Mouse (Mus musculus): Measurements from ENCODE around the gene Pm20d2.

The Pm20d2 gene

DNA sequence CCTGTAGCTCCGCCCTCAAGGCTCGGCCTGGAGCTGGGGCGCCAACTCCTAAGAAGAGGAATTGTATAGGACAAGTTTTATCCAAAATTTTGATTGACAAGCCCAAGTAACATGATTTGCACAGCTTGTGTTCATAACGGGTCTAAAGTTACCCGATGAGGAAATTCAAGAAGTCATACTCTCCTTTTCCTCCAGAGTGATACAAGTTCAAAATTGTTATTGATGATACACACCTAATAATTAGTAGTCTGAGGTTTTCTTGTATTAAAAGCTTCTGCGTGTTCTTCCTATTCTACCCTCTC lies at the start of gene Pm20d2:
Gene Pm20d2, minus strand, starts transcription at position 3 of the 302 bp plus-strand sequence.
- TF ChIP-seq GATA4 (IDR thresholded peaks at IDR 0.05; ENCODE audit: insufficient replicate concordance, low read length), result no peak

DNA sequence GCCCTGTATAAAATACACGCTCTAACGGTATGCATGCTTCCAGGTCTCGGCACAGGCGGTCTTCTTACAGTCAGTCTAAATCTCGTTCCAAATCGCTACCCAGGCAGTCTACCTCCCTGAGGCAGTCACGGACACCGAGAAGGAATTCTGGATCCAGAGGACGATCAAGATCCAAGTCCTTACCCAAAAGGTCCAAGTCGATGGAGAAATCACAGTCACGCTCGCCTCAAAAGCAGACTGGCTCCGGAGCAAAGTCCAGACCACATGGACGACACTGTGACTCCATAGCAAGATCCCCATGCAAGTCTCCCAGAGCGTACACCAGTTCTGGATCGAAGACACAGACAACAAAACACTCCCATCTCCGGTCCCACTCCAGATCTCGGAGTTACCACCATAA lies 41.3 kb upstream of the Pm20d2 start:
- no peak for TF ChIP-seq GATA4 (IDR thresholded peaks at IDR 0.05; ENCODE audit: insufficient replicate concordance, low read length)

DNA sequence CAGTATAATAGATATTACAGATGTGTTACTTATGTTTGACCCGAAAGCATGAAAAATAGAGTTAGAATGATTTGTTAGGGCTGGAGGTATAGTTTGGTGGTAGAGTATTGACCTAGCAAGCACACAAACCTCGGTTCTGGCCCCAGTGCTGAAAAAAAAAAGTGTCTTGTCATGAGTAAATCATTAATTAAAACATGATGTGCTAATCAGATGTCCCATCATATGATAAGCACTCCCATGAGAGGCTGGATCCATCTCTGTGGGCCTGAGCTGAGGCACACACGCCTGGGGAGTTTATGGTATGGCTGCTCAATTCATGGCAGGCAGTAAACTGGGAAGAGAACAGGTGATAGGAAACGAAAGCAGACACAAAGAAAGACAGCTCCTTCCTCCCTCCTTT lies 40.1 kb upstream of the Pm20d2 start:
- TF ChIP-seq GATA4 (IDR thresholded peaks at IDR 0.05; ENCODE audit: insufficient replicate concordance, low read length), result no peak

DNA sequence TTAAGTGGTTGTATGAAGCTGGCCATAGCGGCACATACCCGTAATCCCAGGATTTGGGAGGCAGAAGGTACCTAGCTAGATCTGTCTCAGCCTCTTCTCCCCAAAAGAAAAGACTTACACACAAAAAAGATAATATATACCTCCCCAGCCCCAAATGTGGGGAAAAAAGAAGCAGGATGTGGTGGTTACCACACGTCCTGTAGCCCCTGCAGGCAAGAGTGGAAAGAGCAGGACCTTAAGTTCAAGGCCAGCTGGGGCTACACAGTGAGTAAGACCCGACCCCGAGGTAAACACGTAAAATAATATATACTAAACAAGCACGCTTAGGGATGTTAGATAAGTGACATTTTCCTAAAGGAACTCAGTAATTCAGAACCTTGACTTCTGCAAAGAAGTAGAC lies 37.6 kb upstream of the Pm20d2 start:
- no peak for TF ChIP-seq GATA4 (IDR thresholded peaks at IDR 0.05; ENCODE audit: insufficient replicate concordance, low read length)

DNA sequence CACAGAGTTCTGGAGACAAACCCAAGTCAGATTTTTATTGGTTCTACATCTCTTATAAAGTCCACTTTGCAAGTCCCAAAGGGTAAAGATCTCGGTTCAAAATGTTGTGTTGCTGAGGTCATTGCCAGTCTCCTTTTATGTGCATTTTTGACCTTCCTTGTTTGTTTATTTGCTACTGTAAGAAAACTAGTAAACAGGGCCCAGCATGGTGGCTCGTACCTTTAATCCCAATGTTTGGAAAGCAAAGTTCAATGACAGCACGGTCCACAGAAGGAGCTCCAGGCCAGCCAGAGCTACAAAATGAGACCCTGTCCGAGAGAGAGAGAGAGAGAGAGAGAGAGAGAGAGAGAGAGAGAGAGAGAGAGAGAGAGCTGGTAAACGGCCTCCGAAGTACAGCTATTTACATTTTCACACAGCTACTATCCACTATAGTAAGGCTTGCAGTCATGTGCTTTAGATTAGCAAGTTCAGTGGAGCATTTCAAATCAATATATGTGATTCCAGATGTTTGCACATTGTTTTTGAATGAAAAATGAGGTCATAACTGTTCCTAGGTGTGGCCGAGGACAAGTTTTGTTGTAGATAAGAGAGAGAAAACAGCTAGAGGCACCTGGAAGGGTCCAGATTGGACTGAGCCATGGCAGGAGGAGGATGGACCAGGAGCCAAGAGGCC lies 34.6 kb upstream of the Pm20d2 start:
- no peak for TF ChIP-seq GATA4 (IDR thresholded peaks at IDR 0.05; ENCODE audit: insufficient replicate concordance, low read length)

DNA sequence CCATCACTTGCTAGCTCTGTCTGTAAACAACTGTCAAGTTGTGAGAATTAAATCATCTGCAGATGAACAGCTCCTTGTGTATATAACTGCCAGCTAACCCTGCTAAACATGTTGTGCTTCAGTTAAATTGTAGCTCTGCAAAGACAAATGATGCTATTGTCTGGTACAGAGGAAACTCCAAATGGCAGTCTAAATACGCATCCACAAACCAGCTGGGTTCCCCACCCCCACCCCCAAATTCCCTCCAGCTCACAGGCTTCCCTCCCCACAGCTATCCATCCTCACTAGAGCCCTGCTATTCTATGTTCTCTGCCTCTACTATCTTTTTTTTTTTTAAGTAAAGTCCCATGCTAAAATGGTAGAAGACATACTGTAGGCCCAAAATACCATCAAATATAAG lies 32.3 kb upstream of the Pm20d2 start:
- TF ChIP-seq GATA4 (IDR thresholded peaks at IDR 0.05; ENCODE audit: insufficient replicate concordance, low read length), result no peak

DNA sequence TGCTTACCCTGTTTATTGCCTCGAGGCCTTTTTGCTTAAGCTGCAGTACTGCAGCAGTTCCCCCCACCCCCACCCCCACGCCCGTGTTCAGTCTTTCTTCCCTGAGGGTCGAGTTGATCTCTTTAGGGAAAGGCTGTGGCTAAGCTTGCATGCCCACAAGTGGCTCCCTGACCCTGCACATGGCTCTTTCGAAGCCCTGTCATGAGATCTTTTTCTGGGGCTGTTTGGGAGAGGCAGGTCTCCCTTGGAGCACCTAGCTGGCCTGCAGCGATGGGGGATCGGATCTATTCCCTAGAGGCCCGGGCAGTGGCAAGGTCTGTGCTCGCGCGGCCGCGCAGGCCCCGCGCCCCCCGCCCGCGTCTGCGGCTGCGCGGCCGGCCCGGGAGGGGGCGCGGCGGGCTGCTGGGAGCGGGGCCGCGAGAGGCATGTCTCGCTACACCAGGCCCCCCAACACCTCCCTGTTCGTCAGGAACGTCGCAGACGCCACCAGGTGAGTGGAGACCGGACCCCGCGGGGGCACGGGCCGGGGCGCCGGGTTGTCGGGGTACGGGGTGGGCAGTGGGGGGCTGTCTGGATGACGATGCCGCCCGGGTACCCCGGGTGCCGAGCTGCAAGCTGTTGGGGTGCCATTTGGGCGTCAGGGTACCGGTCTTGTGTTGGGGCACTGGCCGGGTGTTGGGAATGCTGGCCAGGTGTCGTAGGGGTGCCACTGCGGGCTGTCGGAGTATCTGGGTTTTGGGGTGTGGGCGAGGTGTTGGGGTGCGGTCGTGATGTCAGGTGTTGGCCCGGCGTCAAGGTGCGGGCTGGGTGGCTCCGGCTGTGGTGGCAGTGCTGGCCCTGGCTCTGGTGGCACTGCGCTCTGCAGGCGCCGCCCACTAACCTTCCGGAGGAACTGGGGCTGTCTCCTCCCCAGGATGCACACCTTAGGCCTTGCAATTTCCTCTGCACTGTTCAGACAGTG lies 19.6 kb upstream of the Pm20d2 start, which contains the start of gene Srsf12:
Gene Srsf12, plus strand, starts transcription at position 111 of the 961 bp plus-strand sequence.
- TF ChIP-seq GATA4 (IDR thresholded peaks at IDR 0.05; ENCODE audit: insufficient replicate concordance, low read length), result no peak

DNA sequence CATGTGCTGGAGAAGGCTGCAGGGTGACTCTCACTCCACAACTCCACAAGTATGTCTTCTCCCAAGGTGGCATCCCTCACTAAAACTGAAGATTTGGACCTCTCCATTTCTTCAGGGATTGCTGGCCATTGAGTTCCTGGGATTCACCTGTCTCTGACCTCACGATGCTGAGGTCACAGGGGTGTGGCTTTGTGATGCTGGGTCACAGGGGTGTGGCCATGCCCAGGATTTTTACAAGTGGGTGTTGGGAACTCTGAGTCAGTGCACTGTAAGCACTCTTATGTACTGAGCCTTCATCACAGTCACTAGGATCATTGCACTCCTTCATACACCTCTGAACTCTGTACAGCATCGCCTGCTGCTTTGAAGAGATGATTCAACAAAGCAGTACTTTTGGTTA lies 18.0 kb upstream of the Pm20d2 start:
- no peak for TF ChIP-seq GATA4 (IDR thresholded peaks at IDR 0.05; ENCODE audit: insufficient replicate concordance, low read length)

DNA sequence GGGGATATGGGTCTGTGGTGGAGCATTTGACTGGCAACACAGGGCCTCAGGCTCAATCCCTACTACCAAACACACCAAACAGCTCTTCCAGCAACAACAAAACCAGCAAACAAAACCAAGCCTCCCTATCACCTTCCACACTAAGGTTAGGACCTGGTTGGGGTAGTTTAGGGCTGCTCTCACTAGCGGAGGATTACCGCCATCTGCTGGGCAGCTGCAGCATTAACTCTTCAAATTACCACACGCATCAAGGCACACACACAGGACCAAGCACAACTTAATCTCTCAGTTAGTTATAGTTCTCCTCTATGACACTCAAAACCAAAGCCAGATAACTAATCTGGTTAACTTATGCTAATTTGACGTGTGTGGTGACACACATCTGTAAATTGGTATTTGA lies 15.1 kb upstream of the Pm20d2 start:
- TF ChIP-seq GATA4 (IDR thresholded peaks at IDR 0.05; ENCODE audit: insufficient replicate concordance, low read length), result no peak

DNA sequence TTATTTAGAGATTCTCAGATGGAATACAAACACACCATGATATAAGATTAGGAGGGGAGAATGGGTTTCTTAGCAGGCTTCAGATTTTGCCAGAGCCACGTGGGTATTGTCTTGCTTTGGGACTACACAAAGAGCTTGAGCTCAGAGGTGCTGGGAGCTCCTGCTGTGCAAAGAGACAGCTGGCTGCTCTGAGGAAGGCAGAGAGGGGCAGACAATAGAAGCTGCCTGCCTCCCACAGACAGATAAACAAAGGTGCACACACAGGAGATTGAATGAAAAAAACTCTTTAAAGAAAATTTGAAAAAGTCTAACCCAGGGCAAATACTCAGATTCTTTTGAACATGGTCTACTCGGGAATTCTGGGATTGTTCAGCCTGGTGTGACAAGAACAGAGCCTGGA lies 8.6 kb upstream of the Pm20d2 start:
- TF ChIP-seq GATA4 (IDR thresholded peaks at IDR 0.05; ENCODE audit: insufficient replicate concordance, low read length), result no peak

DNA sequence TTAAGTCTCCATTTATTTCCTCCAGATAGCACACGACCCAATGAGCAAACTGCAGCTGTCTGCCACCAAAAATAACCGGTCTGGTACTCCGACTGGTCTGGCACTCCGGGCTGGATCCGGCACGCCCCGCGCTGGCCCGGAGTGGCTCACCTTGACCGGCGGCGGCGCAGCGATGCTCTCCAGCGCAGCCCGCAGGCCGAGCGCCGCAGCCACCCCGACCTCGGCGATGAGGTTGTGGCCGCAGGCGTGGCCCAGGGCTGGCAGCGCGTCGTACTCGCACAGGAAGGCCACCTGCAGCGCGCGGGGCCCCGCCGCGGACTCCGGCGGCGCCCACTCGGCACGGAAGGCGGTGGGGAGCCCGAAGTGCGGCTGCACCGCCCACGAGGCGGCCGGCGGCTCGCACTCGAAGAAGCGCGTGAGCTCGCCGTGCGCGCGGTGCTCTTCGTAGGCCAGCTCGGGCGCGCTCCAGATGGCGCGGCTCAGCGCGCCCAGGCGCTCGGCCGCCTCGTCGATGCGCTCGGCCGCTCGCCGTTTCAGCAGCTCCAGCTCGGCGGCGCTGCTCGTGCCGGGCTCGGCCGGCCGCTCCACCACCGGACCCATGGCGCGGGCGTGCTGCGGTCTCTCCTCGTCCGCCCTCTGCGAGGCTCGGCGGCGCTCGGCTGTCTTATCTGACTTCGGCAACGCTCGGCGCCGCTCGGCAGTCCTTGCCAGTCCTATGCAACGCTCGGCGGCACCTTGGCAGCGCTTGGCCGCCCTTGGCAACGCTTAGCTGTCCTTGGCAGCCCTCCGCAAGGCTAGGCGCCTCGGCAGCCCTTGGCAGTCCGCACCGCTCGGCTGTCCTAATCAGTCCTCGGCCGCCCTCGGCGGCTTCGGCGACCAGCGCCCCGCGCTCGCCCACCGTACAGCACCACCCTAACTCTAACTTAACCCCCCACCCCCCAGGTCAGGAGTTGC lies 479 bp downstream of the Pm20d2 start:
- peak; percentile 77; the same call in 1 of the 2 replicates for TF ChIP-seq GATA4 (IDR thresholded peaks at IDR 0.05; ENCODE audit: insufficient replicate concordance, low read length)

DNA sequence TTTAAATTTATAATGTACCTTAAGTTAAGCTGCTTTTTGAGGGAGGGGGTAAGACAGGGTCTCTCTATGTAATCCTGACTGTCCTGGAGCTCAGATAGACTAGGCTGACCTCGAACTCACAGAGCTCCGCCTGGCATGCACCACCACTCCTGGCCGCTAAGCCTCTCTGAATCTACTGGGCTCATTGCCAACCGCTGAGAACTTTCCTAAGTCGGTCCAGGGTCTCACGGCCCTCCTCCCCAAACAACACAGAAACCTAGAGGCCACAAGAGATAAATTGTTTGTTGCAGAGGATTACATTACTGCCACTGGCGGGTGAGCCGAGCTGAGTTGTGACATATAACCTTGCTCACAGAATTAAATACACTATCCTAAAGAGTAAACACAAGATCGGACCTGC lies 1.4 kb downstream of the Pm20d2 start:
- TF ChIP-seq GATA4 (IDR thresholded peaks at IDR 0.05; ENCODE audit: insufficient replicate concordance, low read length), result no peak

DNA sequence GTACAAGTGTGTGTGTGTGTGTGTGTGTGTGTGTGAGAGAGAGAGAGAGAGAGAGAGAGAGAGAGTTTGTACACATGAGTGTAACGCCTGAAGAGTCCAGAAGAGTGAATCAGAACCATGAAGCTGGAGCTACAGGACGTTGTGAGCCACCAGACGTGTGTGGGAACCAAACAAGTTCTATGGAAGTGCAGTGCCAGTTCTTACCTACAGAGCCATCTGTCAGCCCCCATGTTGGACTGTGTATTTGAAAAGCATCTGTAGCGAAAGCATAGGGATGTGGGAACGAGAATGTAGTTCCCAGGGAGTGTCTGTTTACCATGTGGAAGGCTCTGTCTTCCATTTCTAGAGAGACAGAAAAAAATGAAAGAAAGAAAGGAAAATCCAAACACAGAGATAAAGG lies 6.1 kb downstream of the Pm20d2 start:
- TF ChIP-seq GATA4 (IDR thresholded peaks at IDR 0.05; ENCODE audit: insufficient replicate concordance, low read length), result no peak

DNA sequence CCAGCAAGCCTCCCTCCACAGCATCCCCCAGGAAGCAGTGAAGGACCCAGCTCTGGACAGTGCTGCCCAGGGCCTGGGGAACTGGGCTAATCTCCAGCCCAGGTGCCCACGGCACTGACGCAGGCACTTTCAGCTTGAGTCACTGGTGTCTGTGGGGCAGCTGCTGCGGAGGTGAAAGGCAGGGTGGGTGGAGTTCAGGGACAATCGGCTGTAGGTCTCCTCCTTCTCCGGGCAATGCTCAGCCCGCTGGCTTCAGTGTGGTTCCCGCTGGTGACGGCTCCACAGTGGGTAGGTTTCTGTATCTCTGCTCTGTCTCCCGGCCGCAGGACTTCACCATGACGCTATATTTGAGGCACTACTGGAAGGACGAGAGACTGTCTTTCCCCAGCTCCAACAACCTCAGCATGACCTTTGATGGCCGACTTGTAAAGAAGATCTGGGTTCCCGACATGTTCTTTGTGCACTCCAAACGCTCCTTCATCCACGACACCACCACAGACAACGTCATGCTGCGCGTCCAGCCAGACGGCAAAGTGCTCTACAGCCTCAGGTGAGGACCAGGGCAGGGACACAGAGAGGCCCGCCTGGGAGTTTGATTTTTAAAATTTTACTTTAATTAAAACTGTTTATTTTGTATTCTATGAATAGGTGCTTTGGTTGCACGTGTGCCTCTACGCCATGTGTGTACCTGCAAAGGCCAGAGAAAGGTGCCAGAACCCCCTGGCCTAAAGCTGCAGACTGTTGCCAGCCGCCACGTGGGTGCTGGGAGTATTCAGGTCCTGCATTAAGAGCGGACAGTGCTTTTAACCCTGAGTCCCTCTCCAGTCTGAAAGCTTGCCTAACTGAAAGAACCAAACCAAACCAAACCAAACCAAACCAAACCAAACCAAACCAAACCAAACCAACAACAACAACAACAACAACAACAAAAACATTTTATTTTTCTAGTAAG lies 37.2 kb downstream of the Pm20d2 start:
- no peak for TF ChIP-seq GATA4 (IDR thresholded peaks at IDR 0.05; ENCODE audit: insufficient replicate concordance, low read length)

Data from liver, adult (tissue).